In the genomic region with DNA sequence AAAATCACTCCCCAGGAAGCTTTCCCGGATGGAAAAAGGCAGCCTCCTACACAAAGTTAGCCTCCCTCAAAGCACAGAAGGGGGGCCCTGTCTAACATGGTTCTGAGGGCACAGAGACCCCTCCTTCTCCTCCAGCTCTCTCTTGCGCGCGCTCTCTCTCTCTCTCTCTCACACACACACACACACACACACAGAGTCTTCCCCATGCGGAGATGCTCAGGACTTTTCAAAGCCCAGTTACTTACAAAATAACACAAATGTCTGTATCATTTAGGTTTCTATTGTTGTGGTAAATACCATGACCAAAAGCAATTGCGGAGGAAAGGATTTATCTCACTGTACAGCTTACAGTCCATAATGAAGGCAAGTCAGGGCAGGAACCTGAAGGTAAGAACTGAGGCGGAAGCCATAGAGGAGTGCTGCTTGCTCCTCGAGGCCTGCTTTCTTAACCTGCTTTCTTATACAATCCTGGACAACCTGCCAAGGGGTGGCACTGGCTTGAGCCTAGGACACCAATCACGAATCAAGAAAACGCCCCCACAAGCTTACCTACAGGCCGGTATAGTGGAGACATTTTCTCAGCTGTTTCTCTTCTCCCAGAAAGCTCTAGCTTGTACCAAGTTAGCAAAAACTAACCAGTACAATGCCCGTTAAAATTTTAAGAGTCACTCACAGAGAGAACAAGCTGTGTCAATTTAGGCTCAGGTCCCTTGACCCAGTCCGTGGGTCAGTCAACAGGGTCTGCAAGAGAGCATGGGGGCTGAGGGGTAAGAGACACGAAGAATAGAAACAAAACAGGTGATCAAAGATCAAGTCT, we compare ENCODE assay signal across 10 mouse cellular contexts. TPM values are rescaled to one million over a fixed set of nuclear protein-coding genes. Genes with fewer than 3 reads are reported as not detected.
DNase-seq lines count a peak whose midpoint lies in the region; ATAC-seq lines count a peak whose summit lies in the region.
"Had no signal": no experiment of that assay in that cellular context is flagged by ENCODE, and none has a peak within 500 bp of the region (broad histone marks: within the 10 kb centered on the region; RNA-seq: fewer than 3 reads in every experiment).

No protein-coding gene starts in this region.

- no peaks in the 10 kb centered on the region for H3K27me3 ChIP-seq in heart, embryonic 11.5 days (ENCODE audit: control insufficient read depth, insufficient read depth, low read length)
- no peaks in the 10 kb centered on the region for H3K27me3 ChIP-seq in neural tube, embryonic 11.5 days (ENCODE audit: control insufficient read depth, insufficient read depth, low read length)
- H3K27me3 ChIP-seq in intestine, embryonic 16.5 days (replicated peaks; ENCODE audit: control insufficient read depth, insufficient read depth, low read length), result no peaks in the 10 kb centered on the region
- H3K27me3 ChIP-seq in stomach, embryonic 15.5 days (replicated peaks), result no peaks in the 10 kb centered on the region
- H3K27me3 ChIP-seq: forebrain, embryonic 12.5 days had no signal

- 82% methylated on average over 14 of the region's 14 CpGs for WGBS in heart, embryonic 11.5 days (ENCODE audit: insufficient replicate concordance)
- WGBS in neural tube, embryonic 11.5 days, result 87% methylated on average over 14 of the region's 14 CpGs
- WGBS in intestine, embryonic 16.5 days, result 81% methylated on average over 14 of the region's 14 CpGs
- 72% methylated on average over 14 of the region's 14 CpGs for WGBS in stomach, embryonic 15.5 days

- ATAC-seq in heart, embryonic 11.5 days (replicated peaks; ENCODE audit: insufficient number of reproducible peaks, low FRiP score, low TSS enrichment), result no peak
- ATAC-seq in neural tube, embryonic 11.5 days (ENCODE audit: insufficient read depth, low FRiP score, low TSS enrichment), result 0 out of 2 replicates have a peak, but pooled peaks have one; percentile 13
- peak; percentile 39 for ATAC-seq in intestine, embryonic 16.5 days
- ATAC-seq in stomach, embryonic 15.5 days (ENCODE audit: insufficient read depth, low FRiP score, low read depth), result peak; percentile 22; the same call in 1 of the 2 replicates

- no peak overlapping the region for H3K27ac ChIP-seq in heart, embryonic 11.5 days (ENCODE audit: low read depth, low read length)
- no peak overlapping the region for H3K27ac ChIP-seq in neural tube, embryonic 11.5 days (ENCODE audit: low read depth, low read length)
- no peak overlapping the region for H3K27ac ChIP-seq in intestine, embryonic 16.5 days (ENCODE audit: low read length)
- no peak overlapping the region for H3K27ac ChIP-seq in stomach, embryonic 15.5 days
- H3K27ac ChIP-seq: forebrain, embryonic 12.5 days had no signal

- H3K4me1 ChIP-seq in heart, embryonic 11.5 days (ENCODE audit: control insufficient read depth, insufficient read depth, low read length), result no peaks in the 10 kb centered on the region
- no peaks in the 10 kb centered on the region for H3K4me1 ChIP-seq in neural tube, embryonic 11.5 days (ENCODE audit: control insufficient read depth, insufficient read depth, low read length)
- peaks cover 3% of the 10 kb centered on the region; the same call in 1 of the 2 replicates for H3K4me1 ChIP-seq in intestine, embryonic 16.5 days (ENCODE audit: control insufficient read depth, insufficient read depth, low read length)
- H3K4me1 ChIP-seq in stomach, embryonic 15.5 days, result no peaks in the 10 kb centered on the region

- no peak overlapping the region for H3K4me3 ChIP-seq in heart, embryonic 11.5 days (ENCODE audit: low read depth, low read length)
- H3K4me3 ChIP-seq in neural tube, embryonic 11.5 days (ENCODE audit: low read depth, low read length), result no peak overlapping the region
- no peak overlapping the region for H3K4me3 ChIP-seq in intestine, embryonic 16.5 days (ENCODE audit: low read length)
- no peak overlapping the region for H3K4me3 ChIP-seq in stomach, embryonic 15.5 days (replicated peaks)
- H3K4me3 ChIP-seq: forebrain, embryonic 12.5 days had no signal

- H3K4me2 ChIP-seq in heart, embryonic 11.5 days, result peak overlapping the region; percentile 39
- no peak overlapping the region for H3K4me2 ChIP-seq in neural tube, embryonic 11.5 days (ENCODE audit: low read depth)
- peak overlapping the region; percentile 31 for H3K4me2 ChIP-seq in intestine, embryonic 16.5 days (ENCODE audit: low read depth, low read length)
- H3K4me2 ChIP-seq in stomach, embryonic 15.5 days, result peak overlapping the region; percentile 39
- H3K4me2 ChIP-seq: forebrain, embryonic 12.5 days had no signal

- H3K9me3 ChIP-seq in heart, embryonic 11.5 days (replicated peaks; ENCODE audit: control insufficient read depth, low read length), result no peaks in the 10 kb centered on the region
- no peaks in the 10 kb centered on the region for H3K9me3 ChIP-seq in neural tube, embryonic 11.5 days (ENCODE audit: control insufficient read depth, low read length)
- no peaks in the 10 kb centered on the region for H3K9me3 ChIP-seq in intestine, embryonic 16.5 days (ENCODE audit: control insufficient read depth, low read length)
- no peaks in the 10 kb centered on the region for H3K9me3 ChIP-seq in stomach, embryonic 15.5 days
- H3K9me3 ChIP-seq: forebrain, embryonic 12.5 days had no signal

- no peak overlapping the region for H3K9ac ChIP-seq in heart, embryonic 11.5 days (ENCODE audit: low read depth, low read length)
- no peak overlapping the region for H3K9ac ChIP-seq in neural tube, embryonic 11.5 days (ENCODE audit: low read length)
- no peak overlapping the region for H3K9ac ChIP-seq in intestine, embryonic 16.5 days (ENCODE audit: low read depth, low read length)
- no peak overlapping the region for H3K9ac ChIP-seq in stomach, embryonic 15.5 days
- H3K9ac ChIP-seq: forebrain, embryonic 12.5 days had no signal

- intact Hi-C loops in heart, postnatal 14 days (cut with DNase I), result no loop called here

- no peak for DNase-seq in heart, postnatal 14 days
- DNase-seq in neural tube, embryonic 11.5 days (ENCODE audit: low spot score), result no peak
- DNase-seq in neural tube, embryonic 10.5 days (ENCODE audit: extremely low spot score, low spot score), result no peak
- no peak for DNase-seq in ovary, adult 18-20 months (ENCODE audit: low spot score)
- no peak for DNase-seq in adrenal gland, postnatal 25 days

- no peaks in the 10 kb centered on the region for H3K36me3 ChIP-seq in heart, embryonic 11.5 days (ENCODE audit: control insufficient read depth, insufficient read depth, low read length)
- H3K36me3 ChIP-seq in neural tube, embryonic 11.5 days (ENCODE audit: control insufficient read depth, insufficient read depth, low read length), result no peaks in the 10 kb centered on the region
- H3K36me3 ChIP-seq in intestine, embryonic 16.5 days (ENCODE audit: control insufficient read depth, insufficient read depth, low read length), result no peaks in the 10 kb centered on the region
- H3K36me3 ChIP-seq in stomach, embryonic 15.5 days, result no peaks in the 10 kb centered on the region
- H3K36me3 ChIP-seq: forebrain, embryonic 12.5 days had no signal

RNA-seq across cellular contexts. Expression of a gene that starts 41.5 kb away (rescaled TPM):
- polyA plus RNA-seq in heart, embryonic 11.5 days (2014; fragmentation: Nextera tagmentation; extraction: Ambion mirVana), result 0.70 TPM in 1 of 2 replicates, not detected in the other
- total RNA-seq in heart, postnatal 14 days (2021), result not detected
- polyA plus RNA-seq in neural tube, embryonic 11.5 days (2014; fragmentation: Nextera tagmentation; extraction: Ambion mirVana), result not detected in 2 replicates
- not detected in 2 replicates for polyA plus RNA-seq in intestine, embryonic 16.5 days (2015; fragmentation: Nextera tagmentation; extraction: Ambion mirVana)
- polyA plus RNA-seq in stomach, embryonic 15.5 days (2015; fragmentation: Nextera tagmentation; extraction: Ambion mirVana), result not detected in 2 replicates
- total RNA-seq in adrenal gland, postnatal 25 days (2021), result not detected in 2 replicates
- total RNA-seq: layer of hippocampus, postnatal 36 days had no signal
- polyA plus RNA-seq: forebrain, embryonic 12.5 days had no signal

RNA-seq across cellular contexts. Expression of a gene that starts 47.5 kb away (rescaled TPM):
- polyA plus RNA-seq in heart, embryonic 11.5 days (2014; fragmentation: Nextera tagmentation; extraction: Ambion mirVana), result 0.68 and 1.1 TPM in 2 replicates
- total RNA-seq in heart, postnatal 14 days (2021), result not detected
- polyA plus RNA-seq in neural tube, embryonic 11.5 days (2014; fragmentation: Nextera tagmentation; extraction: Ambion mirVana), result 0.30 and 0.66 TPM in 2 replicates
- polyA plus RNA-seq in intestine, embryonic 16.5 days (2015; fragmentation: Nextera tagmentation; extraction: Ambion mirVana), result 0.16 TPM in 1 of 2 replicates, not detected in the other
- 0.33 TPM in 1 of 2 replicates, not detected in the other for polyA plus RNA-seq in stomach, embryonic 15.5 days (2015; fragmentation: Nextera tagmentation; extraction: Ambion mirVana)
- not detected in 2 replicates for total RNA-seq in adrenal gland, postnatal 25 days (2021)
- total RNA-seq: layer of hippocampus, postnatal 36 days had no signal
- polyA plus RNA-seq: forebrain, embryonic 12.5 days had no signal

RNA-seq across cellular contexts. Expression of a gene that starts 53.2 kb away (rescaled TPM):
- 0.90 and 1.4 TPM in 2 replicates for polyA plus RNA-seq in heart, embryonic 11.5 days (2014; fragmentation: Nextera tagmentation; extraction: Ambion mirVana)
- not detected for total RNA-seq in heart, postnatal 14 days (2021)
- 0.31 TPM in 1 of 2 replicates, not detected in the other for polyA plus RNA-seq in neural tube, embryonic 11.5 days (2014; fragmentation: Nextera tagmentation; extraction: Ambion mirVana)
- polyA plus RNA-seq in intestine, embryonic 16.5 days (2015; fragmentation: Nextera tagmentation; extraction: Ambion mirVana), result 0.23 TPM in 1 of 2 replicates, not detected in the other
- polyA plus RNA-seq in stomach, embryonic 15.5 days (2015; fragmentation: Nextera tagmentation; extraction: Ambion mirVana), result 0.19 and 0.21 TPM in 2 replicates
- total RNA-seq in adrenal gland, postnatal 25 days (2021), result not detected in 2 replicates
- total RNA-seq: layer of hippocampus, postnatal 36 days had no signal
- polyA plus RNA-seq: forebrain, embryonic 12.5 days had no signal

RNA-seq across cellular contexts. Expression of a gene that starts 59.2 kb away (rescaled TPM):
- 0.48 and 1.2 TPM in 2 replicates for polyA plus RNA-seq in heart, embryonic 11.5 days (2014; fragmentation: Nextera tagmentation; extraction: Ambion mirVana)
- not detected for total RNA-seq in heart, postnatal 14 days (2021)
- polyA plus RNA-seq in neural tube, embryonic 11.5 days (2014; fragmentation: Nextera tagmentation; extraction: Ambion mirVana), result 0.29 TPM in 1 of 2 replicates, not detected in the other
- 0.17 TPM in 1 of 2 replicates, not detected in the other for polyA plus RNA-seq in intestine, embryonic 16.5 days (2015; fragmentation: Nextera tagmentation; extraction: Ambion mirVana)
- polyA plus RNA-seq in stomach, embryonic 15.5 days (2015; fragmentation: Nextera tagmentation; extraction: Ambion mirVana), result 0.19 TPM in 1 of 2 replicates, not detected in the other
- total RNA-seq in adrenal gland, postnatal 25 days (2021), result not detected in 2 replicates
- total RNA-seq: layer of hippocampus, postnatal 36 days had no signal
- polyA plus RNA-seq: forebrain, embryonic 12.5 days had no signal
